Mouse (Mus musculus) erythroblast, embryonic 14.5 days (primary cell): Measurements from ENCODE around the gene Tiparp. TPM values are rescaled to one million over a fixed set of nuclear protein-coding genes. Genes with fewer than 3 reads are reported as not detected.

Experiments used
- H3K27me3 ChIP-seq: 2 replicates; pipeline ENCODE4 v1.6.1; 2012; ENCODE audit warnings: inconsistent platforms; ENCODE audit not compliant: control insufficient read depth
- H3K36me3 ChIP-seq: 2 replicates; pipeline ENCODE4 v1.6.1; 2012; ENCODE audit warnings: mild to moderate bottlenecking, inconsistent platforms; ENCODE audit not compliant: control insufficient read depth
- H3K4me1 ChIP-seq: 2 replicates; pipeline ENCODE4 v1.6.1; 2012; ENCODE audit warnings: inconsistent platforms; ENCODE audit not compliant: control insufficient read depth
- H3K4me3 ChIP-seq: replicated peaks from 2 replicates; pipeline ENCODE3; 2012; ENCODE audit warnings: moderate library complexity, mild to moderate bottlenecking, inconsistent platforms
- H3K9me3 ChIP-seq: 2 replicates; pipeline ENCODE4 v1.6.1; 2012; ENCODE audit warnings: low read length, inconsistent platforms, mixed read lengths; ENCODE audit not compliant: control insufficient read depth
- GATA1 ChIP-seq: IDR thresholded peaks from 2 replicates; pipeline ENCODE4 v1.6.1; 2012; ENCODE audit warnings: low read length, inconsistent platforms, mixed read lengths
- TAL1 ChIP-seq: IDR thresholded peaks from 3 replicates; pipeline ENCODE4 v1.6.1; 2012; ENCODE audit warnings: low read length, inconsistent platforms, mixed read lengths
- polyA plus RNA-seq: library from polyadenylated mRNA; stranded (reverse); fragments of >175 nt; gene quantifications from 2 replicates; pipeline ENCODE4 v1.2.3, GENCODE M21; 2012

Tiparp gene
- polyA plus RNA-seq, 1 experiment: 0.05 TPM

GRCm38 (mm10) chr3:65494291-65494763, 33.9 kb upstream of the Tiparp start:
- no peaks in the 10 kb centered on the region for H3K27me3 ChIP-seq
- H3K4me1 ChIP-seq: no peaks in the 10 kb centered on the region
- no peaks in the 10 kb centered on the region for H3K9me3 ChIP-seq
- no peak for TF ChIP-seq GATA1
- TF ChIP-seq TAL1: no peak
- H3K36me3 ChIP-seq: no peaks in the 10 kb centered on the region
- H3K4me3 ChIP-seq: no peak overlapping the region

GRCm38 (mm10) chr3:65507766-65508165, 20.4 kb upstream of the Tiparp start:
- no peak overlapping the region for H3K4me3 ChIP-seq
- no peak for TF ChIP-seq TAL1
- TF ChIP-seq GATA1: no peak
- H3K36me3 ChIP-seq: no peaks in the 10 kb centered on the region
- no peaks in the 10 kb centered on the region for H3K9me3 ChIP-seq
- no peaks in the 10 kb centered on the region for H3K27me3 ChIP-seq
- no peaks in the 10 kb centered on the region for H3K4me1 ChIP-seq

GRCm38 (mm10) chr3:65510588-65510987, 17.6 kb upstream of the Tiparp start:
- Histone ChIP-seq H3K27me3 (no peaks in the 10 kb centered on the region), H3K9me3 (no peaks in the 10 kb centered on the region), H3K4me1 (no peaks in the 10 kb centered on the region), H3K36me3 (no peaks in the 10 kb centered on the region), H3K4me3 (no peak overlapping the region)
- TF ChIP-seq TAL1: no peak
- TF ChIP-seq GATA1: no peak

GRCm38 (mm10) chr3:65515751-65516150, 12.5 kb upstream of the Tiparp start:
- no peak for TF ChIP-seq TAL1
- no peak for TF ChIP-seq GATA1
- no peaks in the 10 kb centered on the region for H3K9me3 ChIP-seq
- H3K4me1 ChIP-seq: no peaks in the 10 kb centered on the region
- H3K4me3 ChIP-seq: no peak overlapping the region
- H3K36me3 ChIP-seq: no peaks in the 10 kb centered on the region
- H3K27me3 ChIP-seq: no peaks in the 10 kb centered on the region

DNA sequence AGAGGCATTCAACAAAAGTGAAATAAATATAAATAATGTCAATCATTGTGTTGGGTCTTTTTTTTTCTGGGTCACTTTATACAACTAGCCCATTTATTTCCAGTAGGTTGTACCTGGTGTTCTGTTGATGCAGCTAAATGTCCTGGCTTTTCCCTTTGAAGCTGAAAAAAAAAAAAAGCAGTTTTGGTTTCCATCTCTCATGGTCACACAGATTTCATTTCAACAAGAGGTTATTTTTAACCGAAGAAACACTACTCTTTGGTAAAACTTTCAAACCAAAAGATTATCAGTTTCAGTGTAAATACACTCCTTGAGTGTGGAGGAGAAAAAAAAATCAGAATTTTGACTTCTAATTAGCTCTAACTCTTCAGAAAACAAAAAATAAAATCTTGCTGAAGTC, 11.7 kb upstream of the Tiparp start:
- Histone ChIP-seq H3K27me3 (no peaks in the 10 kb centered on the region), H3K4me3 (no peak overlapping the region), H3K9me3 (no peaks in the 10 kb centered on the region), H3K4me1 (no peaks in the 10 kb centered on the region), H3K36me3 (no peaks in the 10 kb centered on the region)
- no peak for TF ChIP-seq TAL1
- no peak for TF ChIP-seq GATA1

- Histone ChIP-seq H3K9me3 (no peaks in the 10 kb centered on the region), H3K4me3 (no peak overlapping the region), H3K36me3 (no peaks in the 10 kb centered on the region), H3K4me1 (no peaks in the 10 kb centered on the region), H3K27me3 (no peaks in the 10 kb centered on the region)
- TF ChIP-seq GATA1 (no peak), TAL1 (no peak)
Observed at GRCm38 (mm10) chr3:65517141-65517540, 11.1 kb upstream of the Tiparp start.

- no peaks in the 10 kb centered on the region for H3K9me3 ChIP-seq
- H3K36me3 ChIP-seq: no peaks in the 10 kb centered on the region
- no peaks in the 10 kb centered on the region for H3K4me1 ChIP-seq
- H3K4me3 ChIP-seq: no peak overlapping the region
- no peaks in the 10 kb centered on the region for H3K27me3 ChIP-seq
- TF ChIP-seq TAL1: no peak
Observed at GRCm38 (mm10) chr3:65517747-65518527, 10.3 kb upstream of the Tiparp start.

GRCm38 (mm10) chr3:65521391-65521790, 6.8 kb upstream of the Tiparp start:
- peaks cover 2% of the 10 kb centered on the region for H3K27me3 ChIP-seq
- H3K9me3 ChIP-seq: no peaks in the 10 kb centered on the region
- H3K36me3 ChIP-seq: no peaks in the 10 kb centered on the region
- TF ChIP-seq TAL1 (no peak), GATA1 (no peak)
- H3K4me3 ChIP-seq: no peak overlapping the region
- no peaks in the 10 kb centered on the region for H3K4me1 ChIP-seq

- Histone ChIP-seq H3K36me3 (no peaks in the 10 kb centered on the region), H3K9me3 (no peaks in the 10 kb centered on the region), H3K27me3 (peaks cover 13% of the 10 kb centered on the region), H3K4me3 (no peak overlapping the region), H3K4me1 (peaks cover 8% of the 10 kb centered on the region)
- TF ChIP-seq TAL1: no peak
- TF ChIP-seq GATA1: no peak
Observed at GRCm38 (mm10) chr3:65523397-65523796, 4.8 kb upstream of the Tiparp start.
